ENCODE assay signal across 8 mouse cellular contexts in genomic region chr13:45508495-45508894, GRCm38 (mm10). TPM values are rescaled to one million over a fixed set of nuclear protein-coding genes. Genes with fewer than 3 reads are reported as not detected.
DNase-seq lines count a peak whose midpoint lies in the region; ATAC-seq and TF ChIP-seq lines count a peak whose summit lies in the region.

No protein-coding gene starts in this region.

- H3K4me1 ChIP-seq in lung, embryonic 14.5 days (ENCODE audit: insufficient read depth) = peaks cover 18% of the 10 kb centered on the region

- H3K27me3 ChIP-seq in Patski = no peaks in the 10 kb centered on the region
- H3K27me3 ChIP-seq in lung, embryonic 14.5 days (ENCODE audit: insufficient read depth, low read length) = no peaks in the 10 kb centered on the region

- CTCF ChIA-PET in Patski (lab: Charles Lee) = interaction anchor here (0.8 kb wide), 1 partner anchor 63 kb away, joined by 3 read pairs; no protein-coding TSS in a partner anchor

- peak overlapping the region; percentile 67; the same call in 1 of the 2 replicates for H3K27ac ChIP-seq in lung, embryonic 14.5 days (ENCODE audit: low read depth)

- peak overlapping the region; percentile 68 for H3K9ac ChIP-seq in lung, embryonic 14.5 days

- POLR2A ChIA-PET in Patski (lab: Charles Lee) = interaction anchor here (0.6 to 2.0 kb wide), 6 partner anchors 17 to 484 kb away, joined by 3 to 12 read pairs (median 3); no protein-coding TSS in a partner anchor

- ATAC-seq in Patski = peak; percentile 42
- ATAC-seq in lung, embryonic 14.5 days (ENCODE audit: insufficient read depth) = no peak
- no peak for ATAC-seq in monocyte, adult 5-6 weeks (replicated peaks; ENCODE audit: insufficient number of reproducible peaks, low FRiP score, low TSS enrichment, poor library complexity, severe bottlenecking)

- TF ChIP-seq CTCF in Patski (IDR thresholded peaks at IDR 0.05) = no peak
- peak; percentile 27; the same call in 1 of the 2 replicates for TF ChIP-seq CTCF in lung, embryonic 14.5 days (IDR thresholded peaks at IDR 0.05; ENCODE audit: low read depth)

- WGBS in lung, embryonic 14.5 days = 3% methylated on average over 8 of the region's 8 CpGs

- peak overlapping the region; percentile 60 for H3K4me3 ChIP-seq in lung, embryonic 14.5 days (ENCODE audit: low read depth, low read length)

- H3K36me3 ChIP-seq in lung, embryonic 14.5 days (ENCODE audit: insufficient read depth) = no peaks in the 10 kb centered on the region

- no peaks in the 10 kb centered on the region for H3K9me3 ChIP-seq in lung, embryonic 14.5 days (ENCODE audit: low read depth, low read length)

- in situ Hi-C loops in Patski (cut with MboI; ENCODE audit: low pct_unique_long_range_greater_than_20kb) = no loop called here

- DNase-seq in Patski (ENCODE audit: low read depth, low spot score) = no peak
- DNase-seq in cerebellum, adult 11-12 months = peak; percentile 62
- DNase-seq in forelimb bud, embryonic 11.5 days (ENCODE audit: low read depth, low spot score) = peak; percentile 39
- peak; percentile 75 for DNase-seq in heart, postnatal 4 days
- DNase-seq in layer of hippocampus, adult 9-11 months = peak; percentile 79
- DNase-seq in lung, embryonic 14.5 days = peak; percentile 50
- peak; percentile 77 for DNase-seq in right cerebral cortex, adult 18-20 months

- peak overlapping the region; percentile 98 for H3K4me2 ChIP-seq in lung, embryonic 14.5 days

RNA-seq across cellular contexts. Expression of gene Gmpr, which starts 1.3 kb away (rescaled TPM):
- 91.3 TPM for polyA plus RNA-seq in Patski (2021)
- 100 to 1,000 TPM; 161 to 187 TPM for total RNA-seq in heart, postnatal 4 days (2021)
- 22.9 and 25.3 TPM in 2 replicates for polyA plus RNA-seq in lung, embryonic 14.5 days (2014; fragmentation: Nextera tagmentation; extraction: Ambion mirVana)
- 1.8 to 2.3 TPM in 2 of 3 replicates, not detected in the other for total RNA-seq in monocyte, adult 5-6 weeks (2017)

Comparison
In these comparisons a context has a peak if more than half of its experiments do, and no peak if none do; other contexts are left out.
1. RNA of gene Gmpr, which starts 1.3 kb away (total RNA-seq): 161 to 187 TPM in heart, postnatal 4 days; 1.8 to 2.3 TPM in monocyte, adult 5-6 weeks; every median in the first group is over 10 times any median in the second.